Mouse (Mus musculus): ENCODE data around the gene Fgfr2.

Fgfr2 gene

DNA sequence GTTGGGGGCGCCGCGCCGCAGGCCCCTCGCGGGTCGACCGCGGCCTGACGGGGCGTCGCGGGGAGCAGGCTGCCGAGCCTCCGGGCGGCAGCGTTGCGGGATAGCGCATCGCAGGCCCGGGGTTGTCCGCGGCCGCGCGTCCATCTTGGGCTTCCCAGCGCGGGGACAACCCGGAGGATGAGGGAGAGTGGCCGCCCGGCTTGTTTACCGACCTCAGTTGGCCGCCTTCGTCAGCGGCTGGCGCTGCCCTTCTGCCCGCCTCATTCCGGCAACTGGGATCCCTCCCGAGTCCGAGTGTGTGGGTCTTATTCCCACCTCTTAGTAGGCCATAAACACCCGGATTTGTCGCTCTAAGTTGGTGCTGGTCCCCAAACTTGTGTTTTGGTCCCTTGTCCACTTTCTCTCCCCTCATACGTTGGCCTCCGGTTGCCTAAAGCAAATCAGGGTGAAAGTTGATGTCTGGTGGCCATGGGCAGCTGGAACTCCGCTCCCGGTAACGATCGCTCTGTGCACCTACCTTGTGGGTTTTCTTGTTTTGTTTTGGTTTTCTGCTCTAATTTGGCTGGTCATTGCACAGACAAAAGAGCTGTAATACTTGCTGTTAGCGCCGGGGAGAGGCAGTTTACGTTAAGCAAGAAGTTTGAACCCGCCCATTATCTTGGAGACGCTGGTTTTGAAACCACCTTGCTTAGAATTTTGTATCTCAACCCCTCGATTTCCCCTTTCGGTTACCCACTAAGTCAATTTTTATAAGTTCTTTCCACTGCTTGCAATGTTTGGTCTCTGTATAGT lies 191.4 kb downstream of the Fgfr2 start:
- DNase-seq (ENCODE audit: low spot score), result peak; percentile 56

GRCm38 (mm10) chr7:132930850-132931559 lies 192.1 kb downstream of the Fgfr2 start, which contains the start of gene Zranb1:
TSS of gene Zranb1 (plus strand) at chr7:132931142.
- peak; percentile 98 for DNase-seq (ENCODE audit: low spot score)

GRCm38 (mm10) chr7:132930055-132930454 lies 193.1 kb downstream of the Fgfr2 start:
- peak; percentile 7 for DNase-seq (ENCODE audit: low spot score)

DNA sequence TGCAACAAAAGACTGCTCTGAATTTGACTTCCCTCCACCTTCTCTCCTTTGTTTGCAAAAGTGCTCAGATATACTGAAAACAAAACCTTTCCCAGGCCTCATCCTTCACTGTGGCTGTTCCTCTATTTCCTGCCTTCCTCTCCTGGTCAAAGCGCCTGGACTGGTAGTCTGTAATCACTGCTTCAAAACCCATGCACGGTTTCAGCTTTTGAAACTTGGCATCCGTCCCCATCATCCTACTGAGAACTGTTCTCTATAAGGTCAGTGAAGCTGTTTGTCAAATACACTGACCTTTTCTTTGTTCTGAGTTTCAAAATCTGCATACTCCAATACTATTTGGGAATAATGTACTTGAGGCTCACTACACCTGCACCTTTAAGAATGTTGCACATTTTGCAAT lies 195.9 kb downstream of the Fgfr2 start:
- DNase-seq (ENCODE audit: low spot score), result no peak

DNA sequence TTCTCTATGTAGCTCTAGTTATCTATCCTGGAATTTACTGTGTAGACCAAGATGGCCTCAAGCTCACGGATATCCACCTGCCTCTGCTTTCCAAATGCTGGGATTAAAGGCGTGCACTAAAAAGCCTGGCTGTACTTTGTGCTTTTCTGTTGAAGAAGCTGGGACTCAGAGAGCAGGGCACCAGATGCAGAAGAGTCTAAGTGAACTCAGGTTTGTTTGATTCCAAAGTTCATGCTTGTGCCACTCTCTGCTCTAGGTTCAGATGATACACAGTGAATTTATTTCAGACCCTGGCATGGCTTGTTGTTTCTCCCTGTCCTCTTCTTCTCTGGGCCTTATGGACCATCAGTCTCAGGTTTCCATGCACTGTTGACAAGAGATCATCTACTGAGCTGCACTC lies 197.9 kb downstream of the Fgfr2 start:
- no peak for DNase-seq (ENCODE audit: low spot score)

GRCm38 (mm10) chr7:132921971-132922370 lies 201.2 kb downstream of the Fgfr2 start:
- no peak for DNase-seq (ENCODE audit: low spot score)

- no peak for DNase-seq (ENCODE audit: low spot score)
Observed at GRCm38 (mm10) chr7:132903796-132904195, 219.4 kb downstream of the Fgfr2 start.

DNA sequence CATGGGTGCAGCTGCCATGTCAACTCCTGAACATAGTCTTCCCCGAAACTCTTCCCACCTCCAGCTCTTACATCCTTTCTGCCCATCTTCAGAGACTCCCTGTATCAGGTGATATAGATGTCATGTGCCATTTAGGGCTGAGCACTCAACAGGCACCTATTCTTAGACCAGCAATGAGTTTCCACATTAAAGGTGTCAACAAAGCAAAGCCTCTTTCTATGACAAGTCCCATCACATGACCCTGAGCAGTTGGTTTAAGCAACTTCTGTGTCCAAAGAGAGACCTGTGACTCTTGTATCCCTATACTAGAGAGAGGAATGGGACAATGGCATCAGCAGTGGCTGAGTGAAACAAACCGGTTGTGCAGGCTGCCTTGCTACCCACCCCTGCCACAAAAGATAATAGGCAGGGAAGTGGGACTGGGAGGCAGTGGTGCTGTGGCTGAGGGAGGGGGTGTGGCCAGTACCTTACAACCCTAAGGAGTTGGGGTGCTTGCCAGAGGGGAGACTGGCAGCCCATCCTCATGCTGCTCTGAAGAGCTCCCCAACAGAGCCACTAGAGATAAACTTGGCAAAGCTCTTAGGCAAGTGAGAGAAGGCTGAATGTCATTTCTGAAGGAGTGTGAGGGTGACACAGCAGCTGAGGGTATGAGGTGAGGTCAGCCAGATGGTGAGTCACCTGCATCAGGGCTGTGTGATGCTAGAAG lies 222.2 kb downstream of the Fgfr2 start:
- no peak for DNase-seq (ENCODE audit: low spot score)

- peak; percentile 55 for DNase-seq (ENCODE audit: low spot score)
Observed at GRCm38 (mm10) chr7:132898234-132898633, 224.9 kb downstream of the Fgfr2 start.

DNA sequence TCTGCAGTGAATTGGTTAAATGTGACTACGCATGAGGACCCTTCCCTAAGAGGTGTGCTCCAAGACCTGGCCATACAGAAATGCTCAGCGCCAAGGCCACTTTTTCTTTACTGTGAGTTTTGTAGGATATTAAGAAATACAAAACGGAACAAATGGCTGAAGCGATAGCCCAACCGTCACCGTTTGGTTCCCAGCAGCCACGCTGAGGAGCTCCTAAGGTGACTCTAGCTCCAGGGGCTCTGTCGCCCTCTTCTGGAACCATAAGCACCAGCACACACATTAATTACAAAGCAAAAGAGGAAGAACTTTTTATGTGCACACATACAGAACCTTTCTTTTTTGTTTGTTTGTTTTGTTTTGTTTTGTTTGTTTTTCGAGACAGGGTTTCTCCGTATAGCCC lies 225.9 kb downstream of the Fgfr2 start:
- no peak for DNase-seq (ENCODE audit: low spot score)

GRCm38 (mm10) chr7:132896206-132896815 lies 226.8 kb downstream of the Fgfr2 start:
- no peak for DNase-seq (ENCODE audit: low spot score)

- no peak for DNase-seq (ENCODE audit: low spot score)
Observed at GRCm38 (mm10) chr7:132894841-132895555, 228.2 kb downstream of the Fgfr2 start.

DNA sequence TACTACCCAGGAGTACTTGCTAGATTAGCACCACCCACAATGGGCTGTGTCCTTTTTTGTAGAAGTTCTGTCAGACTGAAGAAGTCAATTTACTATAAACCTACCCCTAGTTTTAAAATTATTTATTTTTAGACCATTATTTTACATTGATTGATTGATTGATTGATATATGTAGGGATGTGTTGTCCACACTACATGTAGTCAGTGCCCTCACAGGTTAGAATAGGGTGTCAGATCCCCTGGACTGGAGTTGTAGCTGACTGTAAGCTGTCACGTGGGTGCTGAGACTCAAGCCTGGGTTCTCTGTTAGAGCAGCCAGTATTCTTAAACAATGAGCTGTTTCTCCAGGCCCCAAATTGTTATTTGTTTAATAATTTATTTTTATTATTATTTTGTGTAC lies 229.8 kb downstream of the Fgfr2 start:
- no peak for DNase-seq (ENCODE audit: low spot score)

- no peak for DNase-seq (ENCODE audit: low spot score)
Observed at GRCm38 (mm10) chr7:132892806-132893205, 230.3 kb downstream of the Fgfr2 start.

- no peak for DNase-seq (ENCODE audit: low spot score)
Observed at GRCm38 (mm10) chr7:132892311-132892661, 230.9 kb downstream of the Fgfr2 start.

DNA sequence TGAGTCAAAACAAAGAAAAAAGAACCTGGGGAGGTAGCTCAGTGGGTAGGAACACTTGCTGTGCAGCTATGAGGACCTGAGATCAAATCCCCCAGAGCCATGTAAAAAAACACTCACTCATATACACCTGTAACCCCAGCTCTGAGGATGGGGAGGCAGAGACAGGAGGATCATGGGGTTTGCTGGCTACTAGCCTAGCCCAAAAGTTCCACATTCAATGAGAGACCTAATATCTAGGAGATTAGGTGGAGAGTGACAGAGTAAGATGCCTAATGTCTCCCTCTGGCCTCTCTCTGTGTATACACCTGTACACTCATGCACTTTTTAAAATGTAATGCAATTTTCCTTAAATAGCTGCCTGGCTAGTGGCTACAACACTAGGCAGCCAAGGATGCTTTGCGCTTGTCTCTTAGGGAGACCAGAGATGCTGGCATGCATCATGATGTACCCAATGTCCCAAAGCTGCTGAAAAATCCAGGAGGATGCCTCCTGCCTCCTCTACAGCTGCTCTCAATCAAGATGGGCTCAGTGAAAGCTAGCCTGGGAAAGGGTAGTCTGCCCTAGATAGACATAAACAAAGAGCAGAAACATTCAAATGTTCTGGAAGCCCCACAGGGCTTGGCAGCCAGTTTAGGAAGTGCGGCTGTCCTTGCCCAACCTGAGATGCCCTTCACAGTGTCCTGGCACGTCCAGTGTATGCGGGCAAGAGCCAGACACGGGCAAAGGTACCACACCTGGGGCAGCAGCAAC lies 231.4 kb downstream of the Fgfr2 start:
- DNase-seq (ENCODE audit: low spot score), result no peak

GRCm38 (mm10) chr7:132890201-132890600 lies 232.9 kb downstream of the Fgfr2 start:
- DNase-seq (ENCODE audit: low spot score), result no peak

DNA sequence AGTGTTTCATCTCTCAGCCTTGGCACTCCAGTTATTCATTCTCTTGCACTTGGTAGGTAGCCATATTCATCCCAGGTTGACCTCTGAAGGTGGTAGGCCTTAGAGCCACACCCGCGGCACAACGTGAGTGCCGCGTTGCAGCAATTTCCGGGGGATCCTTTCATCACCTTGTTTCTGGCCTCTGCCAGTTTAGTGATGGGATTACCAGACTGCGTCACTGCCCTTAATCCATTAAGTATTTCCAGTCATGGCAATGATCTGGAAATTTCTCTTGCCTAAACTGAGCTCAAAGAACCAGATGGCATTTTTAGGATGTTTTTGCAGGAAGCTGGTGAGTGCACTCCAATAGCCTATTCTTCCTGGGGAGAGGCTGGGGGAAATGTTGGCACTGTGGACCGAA lies 233.5 kb downstream of the Fgfr2 start:
- no peak for DNase-seq (ENCODE audit: low spot score)

- no peak for DNase-seq (ENCODE audit: low spot score)
Observed at GRCm38 (mm10) chr7:132888518-132889249, 234.5 kb downstream of the Fgfr2 start.

- no peak for DNase-seq (ENCODE audit: low spot score)
Observed at GRCm38 (mm10) chr7:132888052-132888451, 235.1 kb downstream of the Fgfr2 start.

Measured in T-cell, adult 2 months (primary cell).